Mouse (Mus musculus): ENCODE measurements at regions not wholly inside any gene's neighbourhood (a gene's known extent, or its start where the extent isn't known, plus 50 kb on each side); places are given as distances from the start of the nearest gene placed in this dataset.
A peak's percentile ranks its signal among the peaks of the same experiment; 100 is the strongest.

- peak; percentile 48 for DNase-seq (ENCODE audit: low read depth, low spot score)
Observed at GRCm38 (mm10) chr14:68447240-68447923, 846.7 kb downstream of the Synb start.

- no peak for DNase-seq (ENCODE audit: low read depth, low spot score)
Observed at GRCm38 (mm10) chr14:68433326-68433725, 860.8 kb downstream of the Synb start.

- DNase-seq (ENCODE audit: low read depth, low spot score) = no peak
Observed at GRCm38 (mm10) chr14:68432111-68432510, 862.0 kb downstream of the Synb start.

- no peak for DNase-seq (ENCODE audit: low read depth, low spot score)
Observed at GRCm38 (mm10) chr14:68427235-68427634, 866.9 kb downstream of the Synb start.

GRCm38 (mm10) chr14:68392440-68392839 is 901.7 kb downstream of the Synb start:
- DNase-seq (ENCODE audit: low read depth, low spot score) = no peak

GRCm38 (mm10) chr14:68391875-68392274 is 902.2 kb downstream of the Synb start:
- DNase-seq (ENCODE audit: low read depth, low spot score) = peak; percentile 82

GRCm38 (mm10) chr14:68381741-68382140 is 912.4 kb downstream of the Synb start:
- DNase-seq (ENCODE audit: low read depth, low spot score) = no peak

GRCm38 (mm10) chr14:68367696-68368095 is 926.4 kb downstream of the Synb start:
- no peak for DNase-seq (ENCODE audit: low read depth, low spot score)

GRCm38 (mm10) chr14:68363892-68364291 is 930.2 kb downstream of the Synb start:
- no peak for DNase-seq (ENCODE audit: low read depth, low spot score)

- peak; percentile 34 for DNase-seq (ENCODE audit: low read depth, low spot score)
Observed at GRCm38 (mm10) chr14:68361998-68362397, 932.1 kb downstream of the Synb start.

- DNase-seq (ENCODE audit: low read depth, low spot score) = no peak
Observed at GRCm38 (mm10) chr14:68361481-68361880, 932.6 kb downstream of the Synb start.

- DNase-seq (ENCODE audit: low read depth, low spot score) = no peak
Observed at GRCm38 (mm10) chr14:68356396-68356795, 937.7 kb downstream of the Synb start.

- DNase-seq (ENCODE audit: low read depth, low spot score) = peak; percentile 20
Observed at GRCm38 (mm10) chr14:68355462-68355905, 938.6 kb downstream of the Synb start.

GRCm38 (mm10) chr14:68345527-68345926 is 948.6 kb downstream of the Synb start:
- no peak for DNase-seq (ENCODE audit: low read depth, low spot score)

- no peak for DNase-seq (ENCODE audit: low read depth, low spot score)
Observed at GRCm38 (mm10) chr14:68344715-68345114, 949.4 kb downstream of the Synb start.

- peak; percentile 26 for DNase-seq (ENCODE audit: low read depth, low spot score)
Observed at GRCm38 (mm10) chr14:68338440-68338839, 955.7 kb downstream of the Synb start.

- DNase-seq (ENCODE audit: low read depth, low spot score) = no peak
Observed at GRCm38 (mm10) chr14:68325061-68325460, 969.0 kb downstream of the Synb start.

GRCm38 (mm10) chr14:68323008-68323407 is 971.1 kb downstream of the Synb start:
- no peak for DNase-seq (ENCODE audit: low read depth, low spot score)

- DNase-seq (ENCODE audit: low read depth, low spot score) = no peak
Observed at GRCm38 (mm10) chr14:68307973-68308660, 986.0 kb downstream of the Synb start.

- DNase-seq (ENCODE audit: low read depth, low spot score) = no peak
Observed at GRCm38 (mm10) chr14:68305166-68305565, 988.9 kb downstream of the Synb start.

- peak; percentile 45 for DNase-seq (ENCODE audit: low read depth, low spot score)
Observed at GRCm38 (mm10) chr14:68301710-68302109, 992.4 kb downstream of the Synb start.

GRCm38 (mm10) chr14:68285546-68285945 is 1008.6 kb downstream of the Synb start:
- no peak for DNase-seq (ENCODE audit: low read depth, low spot score)

- peak; percentile 36 for DNase-seq (ENCODE audit: low read depth, low spot score)
Observed at GRCm38 (mm10) chr14:68261436-68261835, 1032.7 kb downstream of the Synb start.

Data from mesoderm, embryonic 11.5 days (tissue).